Comparison of ENCODE assay signal across 8 mouse cellular contexts in genomic region chr15:7226225-7226624, GRCm38 (mm10).
DNase-seq lines count a peak whose midpoint lies in the region; ATAC-seq and TF ChIP-seq lines count a peak whose summit lies in the region.

No protein-coding gene starts in this region.

- no peak overlapping the region for H3K27ac ChIP-seq in forebrain, embryonic 10.5 days
- H3K27ac ChIP-seq in heart, embryonic 15.5 days = no peak overlapping the region
- no peak overlapping the region for H3K27ac ChIP-seq in liver, embryonic 14.5 days
- no peak overlapping the region for H3K27ac ChIP-seq in neural tube, embryonic 12.5 days
- H3K27ac ChIP-seq in stomach, embryonic 16.5 days (ENCODE audit: low read length) = no peak overlapping the region

- H3K36me3 ChIP-seq in C2C12 (ENCODE audit: control insufficient read depth, insufficient read depth) = no peaks in the 10 kb centered on the region
- H3K36me3 ChIP-seq in forebrain, embryonic 10.5 days (replicated peaks) = no peaks in the 10 kb centered on the region
- no peaks in the 10 kb centered on the region for H3K36me3 ChIP-seq in heart, embryonic 15.5 days
- no peaks in the 10 kb centered on the region for H3K36me3 ChIP-seq in liver, embryonic 14.5 days (replicated peaks; ENCODE audit: control insufficient read depth, insufficient read depth, low read depth)
- no peaks in the 10 kb centered on the region for H3K36me3 ChIP-seq in neural tube, embryonic 12.5 days
- no peaks in the 10 kb centered on the region for H3K36me3 ChIP-seq in stomach, embryonic 16.5 days (ENCODE audit: control insufficient read depth, insufficient read depth, low read length)

- peak; percentile 32; the same call in 1 of the 2 replicates for ATAC-seq in heart, embryonic 15.5 days (replicated peaks; ENCODE audit: insufficient number of reproducible peaks, insufficient read depth, low FRiP score, low read depth)
- ATAC-seq in liver, embryonic 14.5 days (ENCODE audit: insufficient read depth) = no peak
- ATAC-seq in neural tube, embryonic 12.5 days (ENCODE audit: low FRiP score, low read depth) = peak; percentile 92
- peak; percentile 86; the same call in 1 of the 2 replicates for ATAC-seq in stomach, embryonic 16.5 days (ENCODE audit: insufficient read depth, low FRiP score)

- no peak for TF ChIP-seq EP300 in liver, embryonic 14.5 days (IDR thresholded peaks at IDR 0.05; ENCODE audit: low read depth)

- WGBS in forebrain, embryonic 10.5 days = 4% methylated on average over 5 of the region's 5 CpGs
- under 1% methylated on average over 5 of the region's 5 CpGs for WGBS in heart, embryonic 15.5 days
- 3% methylated on average over 5 of the region's 5 CpGs for WGBS in liver, embryonic 14.5 days (ENCODE audit: insufficient replicate concordance)
- WGBS in neural tube, embryonic 12.5 days = 5% methylated on average over 5 of the region's 5 CpGs
- 3% methylated on average over 5 of the region's 5 CpGs for WGBS in stomach, embryonic 16.5 days

- DNase-seq in brain, adult 2 months (ENCODE audit: low read depth, low spot score) = peak; percentile 90
- peak; percentile 86 for DNase-seq in forebrain, embryonic 10.5 days (ENCODE audit: extremely low spot score, low spot score)
- peak; percentile 87 for DNase-seq in kidney, postnatal 14 days
- DNase-seq in liver, embryonic 14.5 days (ENCODE audit: low read depth in 3 of 3, low spot score in 3 of 3) = peak; percentile 2 to 25 (median 17)

- no peak overlapping the region for H3K9ac ChIP-seq in heart, embryonic 15.5 days
- H3K9ac ChIP-seq in liver, embryonic 14.5 days (replicated peaks) = no peak overlapping the region
- no peak overlapping the region for H3K9ac ChIP-seq in neural tube, embryonic 12.5 days
- H3K9ac ChIP-seq in stomach, embryonic 16.5 days (ENCODE audit: low read length) = no peak overlapping the region

- no peak overlapping the region for H3ac ChIP-seq in C2C12 (ENCODE audit: control insufficient read depth, insufficient read length, low read depth)

- H3K4me1 ChIP-seq in forebrain, embryonic 10.5 days = peaks cover 14% of the 10 kb centered on the region
- H3K4me1 ChIP-seq in heart, embryonic 15.5 days (replicated peaks) = peaks cover 36% of the 10 kb centered on the region
- no peaks in the 10 kb centered on the region for H3K4me1 ChIP-seq in liver, embryonic 14.5 days (replicated peaks; ENCODE audit: control insufficient read depth in 2 of 2, insufficient read depth in 2 of 2, low read length in 1 of 2)
- peaks cover 8% of the 10 kb centered on the region; the same call in 1 of the 2 replicates for H3K4me1 ChIP-seq in neural tube, embryonic 12.5 days
- peaks cover 11% of the 10 kb centered on the region for H3K4me1 ChIP-seq in stomach, embryonic 16.5 days (ENCODE audit: control insufficient read depth, insufficient read depth, low read length)

- H3K4me2 ChIP-seq in heart, embryonic 15.5 days = no peak overlapping the region
- H3K4me2 ChIP-seq in liver, embryonic 14.5 days (ENCODE audit: low read depth) = no peak overlapping the region
- no peak overlapping the region for H3K4me2 ChIP-seq in neural tube, embryonic 12.5 days (replicated peaks)
- no peak overlapping the region for H3K4me2 ChIP-seq in stomach, embryonic 16.5 days (ENCODE audit: low read depth, low read length)

- H3K9me3 ChIP-seq in forebrain, embryonic 10.5 days = no peaks in the 10 kb centered on the region
- no peaks in the 10 kb centered on the region for H3K9me3 ChIP-seq in heart, embryonic 15.5 days (replicated peaks)
- no peaks in the 10 kb centered on the region for H3K9me3 ChIP-seq in liver, embryonic 14.5 days (ENCODE audit: control insufficient read depth, low read length)
- H3K9me3 ChIP-seq in neural tube, embryonic 12.5 days = no peaks in the 10 kb centered on the region
- H3K9me3 ChIP-seq in stomach, embryonic 16.5 days (replicated peaks; ENCODE audit: control insufficient read depth, low read length) = no peaks in the 10 kb centered on the region

- H3K4me3 ChIP-seq in C2C12 (ENCODE audit: insufficient read depth, poor library complexity, severe bottlenecking) = no peak overlapping the region
- no peak overlapping the region for H3K4me3 ChIP-seq in forebrain, embryonic 10.5 days
- H3K4me3 ChIP-seq in heart, embryonic 15.5 days = no peak overlapping the region
- no peak overlapping the region for H3K4me3 ChIP-seq in liver, embryonic 14.5 days (ENCODE audit: insufficient read depth in 1 of 2, low read depth in 2 of 2, low read length in 2 of 2)
- no peak overlapping the region for H3K4me3 ChIP-seq in neural tube, embryonic 12.5 days
- H3K4me3 ChIP-seq in stomach, embryonic 16.5 days (replicated peaks; ENCODE audit: low read length) = no peak overlapping the region

- no peaks in the 10 kb centered on the region for H3K79me2 ChIP-seq in C2C12 (ENCODE audit: control insufficient read depth, insufficient read depth)

- H3K79me3 ChIP-seq in C2C12 (ENCODE audit: low read depth) = no peaks in the 10 kb centered on the region

- no peaks in the 10 kb centered on the region for H3K27me3 ChIP-seq in C2C12 (ENCODE audit: control insufficient read depth, insufficient read depth, insufficient read length)
- H3K27me3 ChIP-seq in forebrain, embryonic 10.5 days (ENCODE audit: poor library complexity, severe bottlenecking) = no peaks in the 10 kb centered on the region
- H3K27me3 ChIP-seq in heart, embryonic 15.5 days = no peaks in the 10 kb centered on the region
- H3K27me3 ChIP-seq in liver, embryonic 14.5 days (ENCODE audit: control insufficient read depth, insufficient read depth, low read length) = no peaks in the 10 kb centered on the region; the same call in 1 of the 2 replicates
- no peaks in the 10 kb centered on the region for H3K27me3 ChIP-seq in neural tube, embryonic 12.5 days (replicated peaks)
- H3K27me3 ChIP-seq in stomach, embryonic 16.5 days (ENCODE audit: control insufficient read depth, insufficient read depth, low read length) = no peaks in the 10 kb centered on the region

- TF ChIP-seq CTCF in C2C12 (IDR thresholded peaks at IDR 0.05; ENCODE audit: control insufficient read depth, insufficient read depth, insufficient read length) = peak; percentile 98
- peak; percentile 90 for TF ChIP-seq CTCF in liver, embryonic 14.5 days (IDR thresholded peaks at IDR 0.05; ENCODE audit: low read depth)

TF ChIP-seq in C2C12, 6 proteins besides CTCF, POLR2A, EP300 and RAD21:
- no peak for TF ChIP-seq CEBPB (IDR thresholded peaks at IDR 0.05; ENCODE audit: low read depth)
- TF ChIP-seq MYOG (IDR thresholded peaks at IDR 0.05; ENCODE audit: control insufficient read depth, extremely low read depth, insufficient read length) = no peak
- TF ChIP-seq MYOD1 (IDR thresholded peaks at IDR 0.05; ENCODE audit: control insufficient read depth, insufficient read length, low read depth) = peak; percentile 79
- TF ChIP-seq MAX (IDR thresholded peaks at IDR 0.05) = peak; percentile 44

Comparison
In these comparisons a context has a peak if more than half of its experiments do, and no peak if none do; other contexts are left out.
1. DNase-seq: peak in every context shown above with its lines; median percentile 90 in brain, adult 2 months; 87 in kidney, postnatal 14 days; 86 in forebrain, embryonic 10.5 days; 17 in liver, embryonic 14.5 days.